Mouse (Mus musculus) brain, embryonic 14.5 days (tissue): ENCODE measurements around the gene Bicc1.

Source experiments
- CTCF ChIP-seq: fragments of 200-500 bp; IDR thresholded peaks from 2 replicates; pipeline ENCODE4 v1.5.1; 2012; ENCODE audit warnings: inconsistent platforms, mild to moderate bottlenecking, moderate library complexity, borderline replicate concordance; ENCODE audit not compliant: insufficient read depth, insufficient read length; ENCODE audit errors: extremely low read depth
- POLR2A ChIP-seq: fragments of 200-500 bp; IDR thresholded peaks from 2 replicates; pipeline ENCODE4 v1.6.1; 2012; ENCODE audit warnings: mild to moderate bottlenecking, inconsistent platforms, borderline replicate concordance; ENCODE audit not compliant: poor library complexity, insufficient read depth, insufficient read length, severe bottlenecking; ENCODE audit errors: extremely low read depth

GRCm38 (mm10) chr10:71146681-71147615 lies 12.6 kb downstream of the Bicc1 start:
- no peak for TF ChIP-seq CTCF
- TF ChIP-seq POLR2A: no peak
